ENCODE assay signal across 7 mouse cellular contexts in genomic region chr9:25175039-25175442, GRCm38 (mm10). TPM values are rescaled to one million over a fixed set of nuclear protein-coding genes. Genes with fewer than 3 reads are reported as not detected.
DNase-seq lines count a peak whose midpoint lies in the region; ATAC-seq lines count a peak whose summit lies in the region.

No protein-coding gene starts in this region.

- peaks cover 8% of the 10 kb centered on the region; the same call in 1 of the 2 replicates for H3K4me1 ChIP-seq in intestine, embryonic 14.5 days (replicated peaks; ENCODE audit: control insufficient read depth, insufficient read depth, low read length)
- H3K4me1 ChIP-seq in midbrain, embryonic 16.5 days (ENCODE audit: control insufficient read depth, insufficient read depth, low read length), result no peaks in the 10 kb centered on the region

- ATAC-seq in intestine, embryonic 14.5 days (replicated peaks; ENCODE audit: low FRiP score, low TSS enrichment, low read depth), result 0 out of 2 replicates have a peak, but pooled peaks have one; percentile 58
- ATAC-seq in midbrain, embryonic 16.5 days, result 0 out of 2 replicates have a peak, but pooled peaks have one; percentile 51

- DNase-seq in adrenal gland, adult 8-10 months, result peak; percentile 38
- DNase-seq in cerebellum, adult 18-20 months, result peak; percentile 83 to 88
- DNase-seq in frontal cortex, postnatal 36 days (ENCODE audit: low spot score in 2 of 2), result peak; percentile 82 to 89
- DNase-seq in intestine, embryonic 14.5 days (ENCODE audit: low spot score), result no peak
- peak; percentile 77 to 85 for DNase-seq in left cerebral cortex, adult 18-20 months (ENCODE audit: low spot score in 2 of 2)
- DNase-seq in spleen, postnatal 10 days (ENCODE audit: low spot score in 2 of 2), result no peak

- H3K36me3 ChIP-seq in intestine, embryonic 14.5 days (ENCODE audit: control insufficient read depth, insufficient read depth, low read length), result no peaks in the 10 kb centered on the region
- H3K36me3 ChIP-seq in midbrain, embryonic 16.5 days (ENCODE audit: control insufficient read depth, insufficient read depth, low read length), result no peaks in the 10 kb centered on the region

- peak overlapping the region; percentile 64; the same call in 1 of the 2 replicates for H3K27ac ChIP-seq in intestine, embryonic 14.5 days (ENCODE audit: low read depth)
- H3K27ac ChIP-seq in midbrain, embryonic 16.5 days (ENCODE audit: low read length), result peak overlapping the region; percentile 25; the same call in 1 of the 2 replicates

- 23% methylated on average over 5 of the region's 5 CpGs for WGBS in intestine, embryonic 14.5 days
- 42% methylated on average over 5 of the region's 5 CpGs for WGBS in midbrain, embryonic 16.5 days

- no peak overlapping the region for H3K4me3 ChIP-seq in intestine, embryonic 14.5 days (ENCODE audit: low read depth, low read length)
- H3K4me3 ChIP-seq in midbrain, embryonic 16.5 days (ENCODE audit: low read depth, low read length), result no peak overlapping the region

- H3K9ac ChIP-seq in intestine, embryonic 14.5 days (ENCODE audit: low read length), result no peak overlapping the region
- H3K9ac ChIP-seq in midbrain, embryonic 16.5 days (ENCODE audit: low read depth, low read length), result no peak overlapping the region

- no peaks in the 10 kb centered on the region for H3K27me3 ChIP-seq in intestine, embryonic 14.5 days (replicated peaks; ENCODE audit: control insufficient read depth, insufficient read depth, low read length)
- no peaks in the 10 kb centered on the region for H3K27me3 ChIP-seq in midbrain, embryonic 16.5 days (ENCODE audit: control insufficient read depth, insufficient read depth, low read depth, low read length)

- H3K9me3 ChIP-seq in intestine, embryonic 14.5 days (ENCODE audit: control insufficient read depth, low read length), result no peaks in the 10 kb centered on the region
- H3K9me3 ChIP-seq in midbrain, embryonic 16.5 days (replicated peaks; ENCODE audit: control insufficient read depth, low read length, poor library complexity, severe bottlenecking), result no peaks in the 10 kb centered on the region

- peak overlapping the region; percentile 12; the same call in 1 of the 2 replicates for H3K4me2 ChIP-seq in intestine, embryonic 14.5 days (ENCODE audit: low read length)
- no peak overlapping the region for H3K4me2 ChIP-seq in midbrain, embryonic 16.5 days (ENCODE audit: low read length)

RNA-seq across cellular contexts. Expression of gene Herpud2, which starts 23.4 kb away (rescaled TPM):
- total RNA-seq in adrenal gland, adult 8-10 months (2022), result 10 to 100 TPM; 48.3 to 54.6 (median 52.4) TPM
- 27.7 and 28.7 TPM in 2 replicates for polyA plus RNA-seq in intestine, embryonic 14.5 days (2014; fragmentation: Nextera tagmentation; extraction: Ambion mirVana)
- 10 to 100 TPM; 53.1 to 54.8 TPM for total RNA-seq in left cerebral cortex, adult 18-20 months (2021)
- polyA plus RNA-seq in midbrain, embryonic 16.5 days (2015; fragmentation: Nextera tagmentation; extraction: Ambion mirVana), result 29.6 and 30.9 TPM in 2 replicates

Comparison
In these comparisons a context has a peak if more than half of its experiments do, and no peak if none do; other contexts are left out.
1. DNase-seq: peak in adrenal gland, adult 8-10 months (single experiment), cerebellum, adult 18-20 months (2 of 2), frontal cortex, postnatal 36 days (2 of 2) and left cerebral cortex, adult 18-20 months (2 of 2); none in intestine, embryonic 14.5 days (single experiment) and spleen, postnatal 10 days (0 of 2).